Mouse (Mus musculus) layer of hippocampus, postnatal 14 days (tissue): ENCODE data around the gene Hsd11b1. TPM values are rescaled to one million over a fixed set of nuclear protein-coding genes. Genes with fewer than 3 reads are reported as not detected.

ENCODE experiments used
- DNase-seq, 2 experiments: peaks; one replicate each; pipeline ENCODE4 v3.0.0; 2021 to 2022; ENCODE audit warnings: low spot score in 2 of 2, mixed read lengths in 1 of 2
- total RNA-seq, 2 experiments: library from RNA; stranded (reverse); gene quantifications; 2 replicates each; pipeline ENCODE4 v1.2.3; 2021

Gene Hsd11b1
- total RNA-seq, 2 experiments from 2014 or later, result 43.1 to 45.9 TPM

- DNase-seq, result no peak
These were observed 12.5 kb downstream of the Hsd11b1 start for GRCm38 (mm10) chr1:193251386-193251785.

GRCm38 (mm10) chr1:193250026-193250425 lies 13.8 kb downstream of the Hsd11b1 start:
- no peak for DNase-seq

- DNase-seq, result peak in 1 of 2 experiments; percentile 15
These were observed 19.6 kb downstream of the Hsd11b1 start for GRCm38 (mm10) chr1:193244235-193244634.

- peak in 1 of 2 experiments; percentile 25 for DNase-seq
These were observed 20.2 kb downstream of the Hsd11b1 start for GRCm38 (mm10) chr1:193243571-193244193.

- peak in 1 of 2 experiments; percentile 16 for DNase-seq
These were observed 21.0 kb downstream of the Hsd11b1 start for GRCm38 (mm10) chr1:193242863-193243262.

- DNase-seq, result peak; percentile 86 to 94
These were observed 21.6 kb downstream of the Hsd11b1 start for GRCm38 (mm10) chr1:193242238-193242637.

GRCm38 (mm10) chr1:193241436-193241835 lies 22.4 kb downstream of the Hsd11b1 start:
- no peak for DNase-seq

GRCm38 (mm10) chr1:193238426-193238825 lies 25.4 kb downstream of the Hsd11b1 start:
- DNase-seq, result peak in 1 of 2 experiments; percentile 57

- DNase-seq, result no peak
These were observed 28.9 kb downstream of the Hsd11b1 start for GRCm38 (mm10) chr1:193234930-193235329.

GRCm38 (mm10) chr1:193234130-193234645 lies 29.7 kb downstream of the Hsd11b1 start:
- DNase-seq, result no peak

- no peak for DNase-seq
These were observed 31.1 kb downstream of the Hsd11b1 start for GRCm38 (mm10) chr1:193232732-193233131.

- no peak for DNase-seq
These were observed 32.9 kb downstream of the Hsd11b1 start for GRCm38 (mm10) chr1:193230935-193231334.

- no peak for DNase-seq
These were observed 33.3 kb downstream of the Hsd11b1 start for GRCm38 (mm10) chr1:193230531-193230930.

- no peak for DNase-seq
These were observed 34.3 kb downstream of the Hsd11b1 start for GRCm38 (mm10) chr1:193229570-193229969.

- no peak for DNase-seq
These were observed 36.3 kb downstream of the Hsd11b1 start for GRCm38 (mm10) chr1:193227537-193227936.

GRCm38 (mm10) chr1:193226724-193227522 lies 37.0 kb downstream of the Hsd11b1 start:
- no peak for DNase-seq

- DNase-seq, result no peak
These were observed 37.8 kb downstream of the Hsd11b1 start for GRCm38 (mm10) chr1:193226114-193226513.

GRCm38 (mm10) chr1:193225531-193225930 lies 38.3 kb downstream of the Hsd11b1 start:
- DNase-seq, result no peak

- no peak for DNase-seq
These were observed 43.5 kb downstream of the Hsd11b1 start for GRCm38 (mm10) chr1:193220408-193220807.

GRCm38 (mm10) chr1:193216000-193216399 lies 47.9 kb downstream of the Hsd11b1 start:
- DNase-seq, result no peak

GRCm38 (mm10) chr1:193214053-193214452 lies 49.8 kb downstream of the Hsd11b1 start:
- no peak for DNase-seq

GRCm38 (mm10) chr1:193211371-193211770 lies 52.5 kb downstream of the Hsd11b1 start:
- DNase-seq, result no peak
